Mouse (Mus musculus): ENCODE measurements around the gene Zfp639. TPM values are rescaled to one million over a fixed set of nuclear protein-coding genes. Genes with fewer than 3 reads are reported as not detected.

Zfp639 gene
- 31.7 and 38.1 TPM in 2 replicates for total RNA-seq (2021)
- long read RNA-seq, transcript Zfp639-202 (7 exons, 1,988 nt), result major isoform, 11 of 20 reads
- long read RNA-seq, partial matches to known transcripts, result 4 of 20 reads
- long read RNA-seq, other reads (novel, unspliced or antisense), result 3 of 20 reads

GRCm38 (mm10) chr3:32509496-32510374, at the start of gene Zfp639:
Gene Zfp639, plus strand, starts transcription at chr3:32510259.
- DNase-seq, result no peak

- no peak for DNase-seq
These were observed 42.7 kb upstream of the Zfp639 start for GRCm38 (mm10) chr3:32467321-32467720.

- no peak for DNase-seq
These were observed 41.6 kb upstream of the Zfp639 start for GRCm38 (mm10) chr3:32468411-32468810.

DNA sequence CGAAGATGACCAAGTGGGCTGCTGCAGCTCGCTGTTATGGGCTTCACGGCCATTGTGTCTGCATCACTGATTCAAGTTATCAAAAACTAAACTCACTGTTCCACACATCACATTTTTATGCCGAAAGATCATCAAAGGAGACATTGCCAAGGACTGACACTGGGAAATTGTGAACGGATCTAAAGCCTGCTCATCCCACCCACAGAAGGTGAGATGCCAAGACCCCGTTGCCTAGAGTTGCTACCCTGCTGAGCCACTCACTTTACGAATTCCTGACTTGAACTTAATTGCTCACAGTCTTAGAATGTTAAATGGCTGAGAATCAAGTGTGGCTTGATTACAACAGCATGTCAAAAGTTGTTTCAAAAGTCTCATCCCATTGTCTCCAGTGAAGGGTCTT, 39.6 kb upstream of the Zfp639 start:
- no peak for DNase-seq

DNA sequence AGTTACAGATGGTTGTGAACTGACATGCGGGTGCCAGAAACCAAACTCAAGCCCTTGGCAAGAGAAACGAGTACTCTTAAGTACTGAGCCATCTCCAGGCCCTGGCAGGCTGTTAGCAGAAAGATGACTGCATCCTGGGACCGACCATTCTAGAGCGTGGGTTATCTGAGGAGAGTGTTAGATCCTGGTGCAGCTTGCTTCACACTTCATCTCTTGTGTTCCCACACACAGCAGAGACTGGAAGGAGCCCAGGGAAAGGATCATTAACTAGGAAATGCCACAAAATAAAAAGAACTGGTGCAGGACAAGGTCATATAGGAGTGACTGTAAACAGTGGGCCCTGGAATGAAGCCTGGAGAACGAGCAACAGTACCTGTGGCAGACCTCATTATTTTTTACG, 39.0 kb upstream of the Zfp639 start:
- no peak for DNase-seq

- no peak for DNase-seq
These were observed 37.7 kb upstream of the Zfp639 start for GRCm38 (mm10) chr3:32472191-32472900.

DNA sequence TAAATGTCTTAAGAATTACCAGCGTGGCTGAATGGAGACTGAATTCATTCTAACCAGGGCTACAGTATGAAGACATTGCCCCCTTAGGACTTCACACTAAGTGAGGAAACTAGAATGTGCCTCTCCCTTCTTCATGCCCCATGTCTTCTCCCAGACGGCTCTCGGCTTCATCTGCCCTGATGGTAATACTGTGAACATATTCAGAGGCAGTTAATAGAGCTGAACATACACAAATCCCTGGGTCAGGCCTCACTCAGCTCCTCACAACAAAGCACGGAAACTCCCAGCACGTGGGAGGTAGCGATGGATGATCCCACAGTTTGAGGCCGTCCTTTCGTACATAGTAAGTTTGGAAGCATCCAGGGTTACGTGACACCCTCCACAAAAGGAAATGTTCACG, 36.9 kb upstream of the Zfp639 start:
- no peak for DNase-seq

GRCm38 (mm10) chr3:32479961-32480360, 30.1 kb upstream of the Zfp639 start:
- DNase-seq, result no peak

DNA sequence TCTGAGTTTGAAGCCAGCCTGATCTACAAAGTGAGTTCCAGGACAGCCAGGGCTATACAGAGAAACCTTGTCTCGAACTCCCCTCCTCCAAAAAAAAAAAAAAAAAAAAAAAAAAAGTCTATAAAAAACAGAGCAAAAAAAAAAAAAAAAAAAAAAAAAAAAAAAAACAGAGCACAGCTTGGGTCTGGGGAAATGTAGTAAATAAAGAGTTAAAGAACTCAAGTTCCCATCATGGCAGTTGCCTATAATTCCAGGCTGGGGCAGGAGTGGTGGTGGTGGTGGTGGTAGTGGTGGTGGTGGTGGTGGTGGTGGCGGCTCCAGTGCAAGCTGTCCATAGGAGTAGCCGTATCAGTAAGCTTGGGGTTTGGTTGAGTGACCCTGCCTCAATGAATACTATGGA, 27.0 kb upstream of the Zfp639 start:
- DNase-seq, result no peak

DNA sequence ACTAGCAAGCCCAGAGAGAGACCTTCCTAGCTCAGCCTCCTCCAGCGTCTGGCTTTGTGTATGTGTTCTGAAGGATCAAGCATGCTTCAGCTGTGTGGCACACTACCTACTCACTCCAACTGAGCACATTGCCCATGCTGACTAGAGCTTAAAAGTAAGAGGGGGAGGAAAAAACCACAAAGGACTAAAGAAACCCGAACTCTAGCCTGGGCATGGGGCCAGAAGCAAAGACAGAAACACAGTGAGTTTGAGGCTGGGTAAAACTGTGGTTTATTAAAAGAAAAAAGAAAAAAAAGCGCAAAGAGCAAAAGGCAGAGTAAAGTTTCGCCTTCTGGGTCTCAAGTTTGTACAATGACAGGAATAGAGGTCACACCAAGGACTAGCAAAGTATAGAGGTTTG, 23.5 kb upstream of the Zfp639 start:
- no peak for DNase-seq

- DNase-seq, result no peak
These were observed 21.9 kb upstream of the Zfp639 start for GRCm38 (mm10) chr3:32488172-32488571.

DNA sequence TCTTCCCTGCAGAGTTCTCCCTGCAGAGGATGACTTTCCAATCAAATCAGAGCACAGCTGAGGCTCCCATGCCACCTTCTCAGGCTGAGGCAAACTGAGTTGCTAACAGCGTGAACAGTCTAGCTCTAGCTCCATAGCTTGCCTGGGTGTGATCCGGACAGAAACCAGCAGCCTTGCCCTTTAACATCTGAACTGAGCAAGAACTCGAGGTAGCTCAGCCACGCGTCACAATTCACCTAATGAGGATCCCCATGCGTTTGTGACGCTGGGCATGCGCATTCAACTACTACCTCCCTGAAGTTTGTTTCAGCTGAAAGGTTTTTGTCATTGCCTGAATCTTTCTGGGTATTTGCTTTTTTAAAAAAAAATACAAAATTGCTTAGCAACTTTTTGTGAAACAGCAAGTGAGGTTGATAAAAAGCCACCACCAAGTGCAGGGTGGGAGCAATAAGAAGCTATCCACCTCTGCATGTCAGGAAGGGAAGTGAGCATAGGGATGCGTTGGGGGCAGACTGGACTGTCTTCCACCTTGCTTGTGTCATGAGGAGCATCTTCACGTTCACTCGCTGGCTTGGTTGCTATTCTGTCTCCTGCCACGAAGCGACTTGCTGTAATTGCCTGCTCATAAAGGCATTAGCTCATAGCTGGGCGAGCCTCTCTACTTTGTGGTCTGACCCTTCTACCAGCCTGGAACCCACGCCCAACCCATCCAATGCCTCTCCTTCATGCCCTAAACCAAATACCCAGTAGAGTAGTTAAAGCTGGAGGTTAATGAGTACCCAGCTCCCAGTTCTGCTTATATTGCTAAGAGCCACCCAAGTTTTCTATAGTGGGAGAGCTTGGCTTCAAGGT, 19.8 kb upstream of the Zfp639 start:
- no peak for DNase-seq

DNA sequence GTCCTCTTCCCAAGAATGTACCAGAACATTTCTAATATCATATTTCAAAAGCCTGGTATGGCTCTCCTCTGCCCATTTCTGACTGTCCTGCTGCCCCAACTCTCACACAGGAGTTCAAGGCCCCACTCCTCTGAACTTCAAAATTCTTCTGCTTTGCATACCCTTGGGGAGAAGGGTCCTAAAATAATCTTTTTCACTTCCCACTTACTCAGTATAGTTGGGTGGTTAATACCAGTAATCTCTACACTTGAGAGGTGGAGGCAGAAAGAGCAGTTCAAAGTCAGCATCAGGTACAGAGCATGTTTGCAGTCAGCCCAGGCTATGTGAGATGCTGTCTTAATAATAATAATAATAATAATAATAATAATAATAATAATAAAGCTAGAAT, 19.1 kb upstream of the Zfp639 start:
- DNase-seq, result no peak

- no peak for DNase-seq
These were observed 17.7 kb upstream of the Zfp639 start, which contains the start of gene Kcnmb3 for GRCm38 (mm10) chr3:32492097-32493090. Gene Kcnmb3, minus strand, starts transcription at chr3:32492231.

DNA sequence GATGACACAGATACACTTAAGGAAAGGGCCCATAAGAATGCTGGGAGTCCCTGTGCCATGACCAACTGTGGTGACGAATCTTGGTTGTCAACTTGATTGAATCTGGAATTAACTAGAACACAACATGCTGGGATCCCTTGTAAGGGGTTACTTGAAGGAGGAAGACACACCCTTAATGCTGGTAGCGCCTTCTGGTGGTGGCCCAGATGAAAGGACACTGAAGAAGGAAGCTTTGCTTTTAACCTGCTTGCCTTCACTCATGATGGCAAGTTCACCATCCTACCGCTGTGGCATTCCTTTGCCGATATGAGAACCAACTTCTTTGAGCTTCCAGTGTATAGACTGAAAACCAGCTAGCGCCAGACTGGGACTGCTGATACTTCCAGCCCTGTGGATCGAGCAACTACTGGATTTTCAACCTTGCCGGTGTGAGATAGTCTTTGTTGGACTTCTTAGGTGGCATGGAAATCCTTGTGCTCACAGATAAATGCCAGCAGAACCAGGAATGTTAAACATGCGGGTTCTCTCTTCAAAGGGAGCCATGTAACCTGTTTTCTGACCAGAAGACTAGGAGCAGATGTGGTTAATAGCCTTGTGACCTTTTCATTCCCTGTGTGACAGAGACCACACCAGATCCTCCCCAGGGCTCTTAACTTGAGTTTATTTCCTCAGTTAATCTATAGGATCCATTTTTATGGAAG, 15.5 kb upstream of the Zfp639 start:
- DNase-seq, result no peak

DNA sequence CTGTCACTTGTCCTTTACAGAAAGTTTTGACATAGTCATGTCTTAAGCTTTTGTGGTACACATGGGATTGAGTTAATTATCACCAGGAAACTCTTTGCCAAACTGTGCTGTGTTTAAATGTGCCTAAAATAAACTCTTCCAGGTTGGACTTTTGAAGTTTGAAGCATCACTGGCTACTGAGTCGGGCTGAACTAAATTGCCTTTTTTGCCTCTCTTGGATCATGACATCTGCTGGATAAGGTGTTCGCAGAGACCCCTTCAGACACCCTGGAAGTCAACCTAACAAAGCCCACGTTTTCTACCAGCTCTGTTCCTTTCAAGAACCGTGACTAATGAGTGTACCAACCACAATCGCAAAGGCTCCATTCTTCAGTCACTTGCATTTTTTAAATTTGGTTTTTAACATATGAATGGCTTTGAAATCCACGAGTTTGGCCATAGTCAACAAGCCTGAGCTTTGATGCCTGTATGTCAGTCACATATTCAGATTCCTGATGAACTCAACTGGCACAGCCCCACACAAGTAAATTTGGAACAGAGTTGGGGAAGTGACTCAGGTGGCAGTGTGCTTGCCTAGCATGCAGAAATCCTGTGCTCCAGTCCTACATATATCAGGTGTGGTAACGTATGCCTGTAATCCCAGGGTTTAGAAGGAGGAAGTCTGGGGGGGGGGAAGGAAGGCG, 14.8 kb upstream of the Zfp639 start:
- no peak for DNase-seq

- no peak for DNase-seq
These were observed 14.0 kb upstream of the Zfp639 start for GRCm38 (mm10) chr3:32495856-32496710.

- DNase-seq, result no peak
These were observed 13.4 kb upstream of the Zfp639 start for GRCm38 (mm10) chr3:32496711-32497070.

GRCm38 (mm10) chr3:32500346-32500745, 9.7 kb upstream of the Zfp639 start:
- DNase-seq, result no peak

Measured in adrenal gland, postnatal 25 days (tissue).